Mouse (Mus musculus): Measurements from ENCODE around the gene Timm13.

Timm13 gene

DNA sequence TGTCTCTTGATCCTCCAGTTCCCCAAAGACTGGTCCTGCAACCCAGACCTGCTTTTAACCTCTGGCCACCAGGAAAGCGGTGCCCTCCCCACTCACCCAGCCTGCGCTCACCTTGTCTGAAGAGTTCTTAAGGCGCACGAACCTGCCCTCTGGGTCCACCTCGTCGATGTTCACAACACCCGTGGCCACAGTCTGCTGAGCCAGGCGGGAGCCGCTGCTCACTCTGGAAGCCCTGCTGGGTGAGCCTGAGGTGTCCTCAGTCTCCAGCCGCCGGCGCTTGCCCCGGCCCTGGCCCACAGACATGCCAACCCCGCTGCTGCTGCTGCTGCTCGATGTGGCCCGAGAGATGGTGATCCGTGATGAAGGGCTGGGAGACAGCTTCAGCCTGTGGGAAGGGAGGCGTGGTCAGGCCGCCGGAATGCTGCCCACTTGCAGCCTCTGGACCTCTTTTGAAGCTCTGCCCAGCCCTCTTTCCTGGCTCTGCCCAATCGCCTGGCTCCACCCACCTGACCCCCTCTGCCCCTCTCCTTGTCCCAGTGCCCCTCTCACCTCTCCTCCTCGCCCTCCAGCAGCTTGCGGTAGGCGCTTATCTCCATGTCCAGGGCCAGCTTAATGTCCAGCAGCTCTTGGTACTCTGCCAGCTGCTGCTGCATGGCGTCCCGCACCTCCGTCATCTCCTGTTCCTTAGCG lies 3.4 kb upstream of the Timm13 start:
- DNase-seq (ENCODE audit: low spot score), result no peak

DNA sequence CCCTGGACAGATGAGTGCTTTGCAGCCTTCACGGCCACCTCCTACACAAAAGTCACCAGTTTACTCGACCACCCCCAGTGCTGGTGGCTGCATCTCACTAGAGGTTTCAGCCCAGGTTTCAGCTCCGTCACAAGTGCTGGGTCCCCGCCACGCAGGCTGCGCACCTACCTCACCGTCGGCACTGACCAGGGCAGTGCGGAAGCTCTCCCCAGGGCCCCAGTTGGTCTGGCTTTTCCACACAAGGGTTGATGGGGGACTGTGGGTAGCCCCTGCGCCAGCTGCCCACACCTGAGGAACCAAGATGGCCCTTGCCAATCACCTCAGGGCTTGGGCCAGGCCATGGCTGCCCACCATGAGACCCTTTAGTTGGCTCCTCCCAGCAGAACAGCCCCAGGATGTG lies 2.5 kb upstream of the Timm13 start:
- no peak for DNase-seq (ENCODE audit: low spot score)

- DNase-seq (ENCODE audit: low spot score), result no peak
Observed at GRCm38 (mm10) chr10:80902273-80902940, 1.6 kb upstream of the Timm13 start.

- DNase-seq (ENCODE audit: low spot score), result no peak
Observed at GRCm38 (mm10) chr10:80901409-80902272, 872 bp upstream of the Timm13 start.

DNA sequence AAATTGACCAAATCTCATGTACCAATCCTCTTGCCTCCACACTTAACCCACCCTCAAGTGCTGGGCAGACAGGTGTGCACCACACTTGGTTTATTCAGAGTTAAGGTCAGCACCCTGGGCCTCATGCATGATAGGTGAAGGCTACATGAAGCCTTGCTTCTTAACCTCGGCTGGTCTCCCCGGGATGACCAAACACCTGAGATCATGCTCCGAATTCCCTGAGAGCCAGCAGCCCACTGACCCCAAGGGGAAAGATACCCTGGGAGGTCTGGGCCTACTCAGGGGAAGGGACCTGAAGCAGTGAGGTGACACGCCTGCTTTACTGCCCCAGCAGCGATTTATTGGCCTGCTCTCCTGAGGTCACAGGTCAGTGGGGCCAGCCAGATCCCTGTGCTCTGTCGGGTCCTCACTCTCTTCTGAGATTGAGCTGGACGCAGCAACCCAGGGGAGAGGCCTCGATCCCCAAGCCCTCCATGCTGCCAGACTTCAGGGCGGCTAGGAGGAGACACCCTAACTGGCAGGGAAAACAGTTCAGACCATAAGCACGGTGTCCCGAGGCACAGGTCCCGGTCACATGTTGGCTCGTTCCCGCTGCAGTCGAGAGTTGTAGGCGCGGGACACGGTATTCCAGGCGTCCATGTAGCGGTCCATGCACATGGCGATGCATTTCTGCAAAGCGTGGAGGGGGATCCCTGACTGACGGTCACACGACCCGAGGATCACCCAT lies 1.0 kb downstream of the Timm13 start:
- DNase-seq (ENCODE audit: low spot score), result no peak

DNA sequence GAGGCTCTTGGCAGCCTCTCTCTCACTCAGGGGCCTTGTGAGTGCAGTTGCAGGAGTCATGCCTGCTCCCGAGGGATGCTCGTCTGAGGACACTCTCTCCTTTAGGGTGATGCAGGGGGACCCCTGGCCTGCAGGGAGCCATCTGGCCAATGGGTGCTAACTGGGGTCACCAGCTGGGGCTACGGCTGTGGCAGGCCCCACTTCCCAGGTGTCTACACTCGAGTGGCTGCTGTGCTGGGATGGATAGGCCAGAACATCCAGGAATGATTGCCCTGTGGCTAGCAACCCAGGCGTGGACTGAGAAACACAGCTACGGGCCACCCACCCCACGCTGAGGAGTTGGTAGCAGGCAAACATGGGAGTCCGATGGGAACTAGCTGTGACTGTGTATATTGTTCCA lies 1.7 kb downstream of the Timm13 start:
- no peak for DNase-seq (ENCODE audit: low spot score)

GRCm38 (mm10) chr10:80897861-80898510 lies 2.8 kb downstream of the Timm13 start:
- DNase-seq (ENCODE audit: low spot score), result peak; percentile 28

- no peak for DNase-seq (ENCODE audit: low spot score)
Observed at GRCm38 (mm10) chr10:80896581-80897485, 3.9 kb downstream of the Timm13 start.

- no peak for DNase-seq (ENCODE audit: low spot score)
Observed at GRCm38 (mm10) chr10:80895697-80896096, 5.1 kb downstream of the Timm13 start.

GRCm38 (mm10) chr10:80895100-80895499 lies 5.7 kb downstream of the Timm13 start:
- no peak for DNase-seq (ENCODE audit: low spot score)

DNA sequence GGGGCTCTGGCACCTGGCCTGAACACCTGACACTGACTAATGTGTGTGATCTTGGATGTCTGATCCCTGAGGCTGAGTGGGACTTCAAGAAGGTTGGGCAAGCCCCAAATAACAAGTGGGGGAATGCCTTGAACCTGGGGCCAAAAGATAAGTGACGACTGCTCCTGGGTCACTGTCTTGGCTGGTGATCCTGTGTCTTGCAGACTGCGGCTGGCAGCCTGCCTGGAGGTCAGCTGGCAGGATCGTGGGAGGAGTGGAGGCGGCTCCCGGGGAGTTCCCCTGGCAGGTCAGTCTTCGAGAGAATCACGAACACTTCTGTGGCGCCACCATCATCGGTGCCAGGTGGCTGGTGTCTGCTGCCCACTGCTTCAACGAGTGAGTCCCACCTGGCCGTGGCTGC lies 13.6 kb downstream of the Timm13 start:
- no peak for DNase-seq (ENCODE audit: low spot score)

DNA sequence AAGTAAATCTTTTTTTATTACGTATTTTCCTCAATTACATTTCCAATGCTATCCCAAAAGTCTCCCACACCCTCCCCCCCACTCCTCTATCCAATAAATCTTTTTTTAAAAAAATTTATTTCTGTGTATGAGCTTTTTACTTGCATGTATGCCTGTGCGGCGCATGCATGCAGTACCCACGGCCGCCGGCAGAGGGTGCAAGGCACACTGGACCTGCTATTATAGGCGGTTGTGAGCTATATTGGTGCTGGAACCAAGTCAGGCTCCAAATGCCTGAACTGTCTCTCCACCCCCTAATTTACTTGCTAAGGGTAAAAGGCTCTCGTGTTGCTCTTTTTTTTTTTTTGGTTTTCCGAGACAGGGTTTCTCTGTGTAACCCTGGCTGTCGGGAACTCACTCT lies 19.5 kb downstream of the Timm13 start:
- DNase-seq (ENCODE audit: low spot score), result peak; percentile 41

GRCm38 (mm10) chr10:80880901-80881300 lies 19.9 kb downstream of the Timm13 start:
- no peak for DNase-seq (ENCODE audit: low spot score)

- DNase-seq (ENCODE audit: low spot score), result peak; percentile 44
Observed at GRCm38 (mm10) chr10:80880131-80880641, 20.6 kb downstream of the Timm13 start.

- DNase-seq (ENCODE audit: low spot score), result no peak
Observed at GRCm38 (mm10) chr10:80876594-80876993, 24.2 kb downstream of the Timm13 start.

DNA sequence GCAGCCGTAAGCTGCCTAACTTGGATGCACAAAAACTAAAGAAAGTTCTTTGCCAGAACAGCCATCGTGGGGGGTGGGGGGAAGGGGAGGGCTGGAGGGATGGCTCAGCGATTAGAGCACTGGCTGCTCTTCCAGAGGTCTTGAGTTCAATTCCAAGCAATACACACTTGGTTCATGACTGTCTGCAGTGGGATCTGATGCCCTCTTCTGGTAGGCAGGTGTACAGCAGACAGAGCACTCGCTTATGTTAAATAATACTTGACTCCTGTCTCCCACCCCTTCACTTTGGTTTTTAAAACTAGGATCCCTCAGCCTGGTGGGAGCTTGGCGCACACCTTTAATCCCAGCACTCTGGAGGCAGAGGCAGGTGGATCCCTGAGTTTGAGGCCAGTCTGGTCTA lies 24.7 kb downstream of the Timm13 start:
- DNase-seq (ENCODE audit: low spot score), result no peak

GRCm38 (mm10) chr10:80874035-80874434 lies 26.7 kb downstream of the Timm13 start:
- DNase-seq (ENCODE audit: low spot score), result no peak

- DNase-seq (ENCODE audit: low spot score), result no peak
Observed at GRCm38 (mm10) chr10:80871581-80871980, 29.2 kb downstream of the Timm13 start, which contains the start of gene Tmprss9. Gene Tmprss9 (plus strand): TSS chr10:80871848.

DNA sequence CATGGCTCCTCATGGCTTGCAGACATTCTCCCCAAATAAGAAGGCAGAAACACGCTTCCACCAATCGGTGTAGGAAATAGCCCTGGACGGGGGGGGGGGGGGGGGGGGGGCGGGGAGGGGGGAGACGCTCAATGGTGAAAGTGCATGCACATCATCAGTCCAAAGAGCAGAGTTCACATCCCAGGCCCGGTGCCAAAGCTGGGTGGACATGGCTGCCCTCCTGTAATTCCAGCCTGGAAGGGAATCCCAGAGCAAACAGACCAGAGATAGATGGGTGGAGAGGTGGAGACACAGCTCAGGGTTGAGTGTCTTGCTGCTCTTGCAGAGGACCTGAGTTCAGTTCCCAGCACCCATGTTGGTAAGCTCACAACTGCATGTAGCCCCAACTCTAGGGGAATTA lies 29.8 kb downstream of the Timm13 start:
- no peak for DNase-seq (ENCODE audit: low spot score)

GRCm38 (mm10) chr10:80864446-80864845 lies 36.3 kb downstream of the Timm13 start:
- no peak for DNase-seq (ENCODE audit: low spot score)

Data from yolk sac, embryonic 10.5 days (tissue).